ENCODE assay signal across 12 mouse cellular contexts in genomic region chr11:97229396-97229795, GRCm38 (mm10). TPM values are rescaled to one million over a fixed set of nuclear protein-coding genes. Genes with fewer than 3 reads are reported as not detected.
DNase-seq lines count a peak whose midpoint lies in the region; ATAC-seq and TF ChIP-seq lines count a peak whose summit lies in the region.
"Had no signal": no experiment of that assay in that cellular context is flagged by ENCODE, and none has a peak within 500 bp of the region (broad histone marks: within the 10 kb centered on the region; RNA-seq: fewer than 3 reads in every experiment).

No protein-coding gene starts in this region.

- no peaks in the 10 kb centered on the region for H3K27me3 ChIP-seq in intestine, postnatal 0 days (replicated peaks; ENCODE audit: control insufficient read depth, insufficient read depth, low read length)
- no peaks in the 10 kb centered on the region for H3K27me3 ChIP-seq in intestine, embryonic 15.5 days (replicated peaks)
- H3K27me3 ChIP-seq in liver, postnatal 0 days (ENCODE audit: insufficient read depth, low read length) = no peaks in the 10 kb centered on the region
- H3K27me3 ChIP-seq in liver, embryonic 11.5 days (replicated peaks; ENCODE audit: control insufficient read depth, insufficient read depth, low read length) = no peaks in the 10 kb centered on the region
- no peaks in the 10 kb centered on the region for H3K27me3 ChIP-seq in small intestine, adult 2 months (ENCODE audit: control insufficient read depth, insufficient read depth, low read length)
- H3K27me3 ChIP-seq: embryonic facial prominence, embryonic 12.5 days; forebrain, embryonic 13.5 days; forebrain, embryonic 15.5 days had no signal

- H3K4me3 ChIP-seq in intestine, postnatal 0 days (ENCODE audit: low read depth, low read length) = no peak overlapping the region
- no peak overlapping the region for H3K4me3 ChIP-seq in intestine, embryonic 15.5 days (replicated peaks)
- no peak overlapping the region for H3K4me3 ChIP-seq in liver, postnatal 0 days (ENCODE audit: low read depth, low read length)
- H3K4me3 ChIP-seq in liver, embryonic 11.5 days (ENCODE audit: low read depth, low read length) = no peak overlapping the region
- no peak overlapping the region for H3K4me3 ChIP-seq in bone marrow macrophage, adult 2 months (ENCODE audit: insufficient read depth, low read length)
- no peak overlapping the region for H3K4me3 ChIP-seq in small intestine, adult 2 months (ENCODE audit: low read depth, low read length)
- H3K4me3 ChIP-seq: embryonic facial prominence, embryonic 10.5 days; embryonic facial prominence, embryonic 12.5 days; forebrain, embryonic 13.5 days; forebrain, embryonic 15.5 days had no signal

- H3K4me2 ChIP-seq in intestine, postnatal 0 days (replicated peaks; ENCODE audit: low read depth) = no peak overlapping the region
- H3K4me2 ChIP-seq in intestine, embryonic 15.5 days (replicated peaks) = no peak overlapping the region
- no peak overlapping the region for H3K4me2 ChIP-seq in liver, postnatal 0 days (ENCODE audit: low read depth, low read length)
- H3K4me2 ChIP-seq in liver, embryonic 11.5 days = no peak overlapping the region
- H3K4me2 ChIP-seq: embryonic facial prominence, embryonic 12.5 days; forebrain, embryonic 13.5 days; forebrain, embryonic 15.5 days had no signal

- no peaks in the 10 kb centered on the region for H3K4me1 ChIP-seq in intestine, postnatal 0 days (replicated peaks; ENCODE audit: control insufficient read depth, insufficient read depth, low read length)
- no peaks in the 10 kb centered on the region for H3K4me1 ChIP-seq in intestine, embryonic 15.5 days (replicated peaks)
- H3K4me1 ChIP-seq in liver, postnatal 0 days (ENCODE audit: insufficient read depth) = no peaks in the 10 kb centered on the region
- H3K4me1 ChIP-seq in liver, embryonic 11.5 days (replicated peaks; ENCODE audit: control insufficient read depth, insufficient read depth, low read length) = no peaks in the 10 kb centered on the region
- peaks cover 13% of the 10 kb centered on the region for H3K4me1 ChIP-seq in bone marrow macrophage, adult 2 months (ENCODE audit: control insufficient read depth, insufficient read depth, low read length)
- H3K4me1 ChIP-seq in small intestine, adult 2 months (ENCODE audit: control insufficient read depth, insufficient read depth, insufficient read length, low read length) = peaks cover 3% of the 10 kb centered on the region; the same call in 1 of the 2 replicates
- H3K4me1 ChIP-seq: embryonic facial prominence, embryonic 10.5 days; embryonic facial prominence, embryonic 12.5 days; forebrain, embryonic 13.5 days; forebrain, embryonic 15.5 days had no signal

- no peak for DNase-seq in liver, postnatal 0 days
- DNase-seq in liver, embryonic 11.5 days (ENCODE audit: low spot score) = no peak
- DNase-seq in heart, adult 8-10 months (ENCODE audit: low spot score) = no peak
- DNase-seq: cerebellum, adult 11-12 months had no signal

- H3K9ac ChIP-seq in intestine, postnatal 0 days (ENCODE audit: low read depth, low read length) = no peak overlapping the region
- no peak overlapping the region for H3K9ac ChIP-seq in intestine, embryonic 15.5 days
- H3K9ac ChIP-seq in liver, postnatal 0 days (replicated peaks) = no peak overlapping the region
- H3K9ac ChIP-seq in liver, embryonic 11.5 days (ENCODE audit: low read depth, low read length) = no peak overlapping the region
- H3K9ac ChIP-seq: embryonic facial prominence, embryonic 12.5 days; forebrain, embryonic 13.5 days; forebrain, embryonic 15.5 days had no signal

- no peak for TF ChIP-seq EP300 in liver, postnatal 0 days (IDR thresholded peaks at IDR 0.05; ENCODE audit: low read depth)

- H3K27ac ChIP-seq in intestine, postnatal 0 days (ENCODE audit: low read depth, low read length) = peak overlapping the region; percentile 52
- no peak overlapping the region for H3K27ac ChIP-seq in intestine, embryonic 15.5 days
- H3K27ac ChIP-seq in liver, postnatal 0 days (ENCODE audit: low read depth) = peak overlapping the region; percentile 48; the same call in 1 of the 2 replicates
- H3K27ac ChIP-seq in liver, embryonic 11.5 days (ENCODE audit: low read depth, low read length) = no peak overlapping the region
- H3K27ac ChIP-seq in bone marrow macrophage, adult 2 months (ENCODE audit: insufficient read depth, low read depth, low read length) = peak overlapping the region; percentile 61
- peak overlapping the region; percentile 42 for H3K27ac ChIP-seq in small intestine, adult 2 months (ENCODE audit: insufficient read depth, low read depth, low read length)
- H3K27ac ChIP-seq: embryonic facial prominence, embryonic 10.5 days; embryonic facial prominence, embryonic 12.5 days; forebrain, embryonic 13.5 days; forebrain, embryonic 15.5 days had no signal

- 67% methylated on average over 2 of the region's 2 CpGs for WGBS in intestine, postnatal 0 days
- WGBS in intestine, embryonic 15.5 days = 81% methylated on average over 2 of the region's 2 CpGs
- WGBS in liver, postnatal 0 days (ENCODE audit: insufficient replicate concordance) = 80% methylated on average over 2 of the region's 2 CpGs
- WGBS in liver, embryonic 11.5 days = 87% methylated on average over 2 of the region's 2 CpGs
- 57% methylated on average over 2 of the region's 2 CpGs for WGBS in small intestine, adult 2 months

- no peak for TF ChIP-seq CTCF in intestine, postnatal 0 days (IDR thresholded peaks at IDR 0.05; ENCODE audit: low read depth)
- no peak for TF ChIP-seq CTCF in liver, postnatal 0 days (IDR thresholded peaks at IDR 0.05; ENCODE audit: low read depth)
- no peak for TF ChIP-seq CTCF in bone marrow macrophage, adult 2 months (IDR thresholded peaks at IDR 0.05; ENCODE audit: low read depth, low read length)
- TF ChIP-seq CTCF in small intestine, adult 2 months (IDR thresholded peaks at IDR 0.05; ENCODE audit: extremely low read depth, insufficient read length, insufficient replicate concordance, low read depth, low read length) = no peak

- H3K36me3 ChIP-seq in intestine, postnatal 0 days (ENCODE audit: control insufficient read depth, insufficient read depth) = peaks cover 67% of the 10 kb centered on the region
- H3K36me3 ChIP-seq in intestine, embryonic 15.5 days = peaks cover 30% of the 10 kb centered on the region; the same call in 1 of the 2 replicates
- peaks cover 63% of the 10 kb centered on the region for H3K36me3 ChIP-seq in liver, postnatal 0 days (replicated peaks; ENCODE audit: insufficient read depth, low read length)
- peaks cover 17% of the 10 kb centered on the region for H3K36me3 ChIP-seq in liver, embryonic 11.5 days (ENCODE audit: control insufficient read depth, insufficient read depth, low read length)
- H3K36me3 ChIP-seq in small intestine, adult 2 months (ENCODE audit: control insufficient read depth, insufficient read depth, low read length) = peaks cover 60% of the 10 kb centered on the region

- ATAC-seq in intestine, postnatal 0 days = peak; percentile 47; the same call in 1 of the 2 replicates
- ATAC-seq in intestine, embryonic 15.5 days = no peak
- no peak for ATAC-seq in liver, postnatal 0 days
- no peak for ATAC-seq in liver, embryonic 11.5 days (replicated peaks; ENCODE audit: low FRiP score)
- ATAC-seq: forebrain, embryonic 13.5 days; forebrain, embryonic 15.5 days had no signal

- H3K9me3 ChIP-seq in intestine, postnatal 0 days (ENCODE audit: control insufficient read depth) = no peaks in the 10 kb centered on the region
- no peaks in the 10 kb centered on the region for H3K9me3 ChIP-seq in intestine, embryonic 15.5 days
- H3K9me3 ChIP-seq in liver, postnatal 0 days (ENCODE audit: low read length) = no peaks in the 10 kb centered on the region
- no peaks in the 10 kb centered on the region for H3K9me3 ChIP-seq in liver, embryonic 11.5 days (ENCODE audit: control insufficient read depth, low read length)
- H3K9me3 ChIP-seq: embryonic facial prominence, embryonic 10.5 days; embryonic facial prominence, embryonic 12.5 days; forebrain, embryonic 13.5 days; forebrain, embryonic 15.5 days had no signal

- no peak for TF ChIP-seq POLR2A in bone marrow macrophage, adult 2 months (IDR thresholded peaks at IDR 0.05; ENCODE audit: borderline replicate concordance, low read depth, low read length)
- TF ChIP-seq POLR2A in small intestine, adult 2 months (IDR thresholded peaks at IDR 0.05; ENCODE audit: low read depth, low read length) = no peak

RNA-seq across cellular contexts. Expression of gene Kpnb1, which starts 41.7 kb away (rescaled TPM):
- polyA plus RNA-seq in intestine, postnatal 0 days (2015; fragmentation: Nextera tagmentation; extraction: Ambion mirVana) = 17.5 and 18.1 TPM in 2 replicates
- 49.2 and 49.4 TPM in 2 replicates for polyA plus RNA-seq in intestine, embryonic 15.5 days (2015; fragmentation: Nextera tagmentation; extraction: Ambion mirVana)
- polyA plus RNA-seq in liver, postnatal 0 days (2015; fragmentation: Nextera tagmentation; extraction: Ambion mirVana) = 12.1 and 12.3 TPM in 2 replicates
- polyA plus RNA-seq in liver, embryonic 11.5 days (2014; fragmentation: Nextera tagmentation; extraction: Ambion mirVana) = 78.9 and 84.4 TPM in 2 replicates
- 84.9 and 87.9 TPM in 2 replicates for polyA plus RNA-seq in bone marrow macrophage, adult 2 months (2012; ENCODE audit: insufficient read depth, insufficient read length, missing spikeins)
- polyA plus RNA-seq in small intestine, adult 2 months (2012; rRNA removed) = 7.5 and 13.5 TPM in 2 replicates
- 10 to 100 TPM; 78.7 to 80.0 (median 79.7) TPM for total RNA-seq in heart, adult 8-10 months (2022)

RNA-seq across cellular contexts. Expression of gene Npepps, which starts 51.0 kb away (rescaled TPM):
- 41.9 and 54.7 TPM in 2 replicates for polyA plus RNA-seq in intestine, postnatal 0 days (2015; fragmentation: Nextera tagmentation; extraction: Ambion mirVana)
- polyA plus RNA-seq in intestine, embryonic 15.5 days (2015; fragmentation: Nextera tagmentation; extraction: Ambion mirVana) = 77.3 and 84.1 TPM in 2 replicates
- polyA plus RNA-seq in liver, postnatal 0 days (2015; fragmentation: Nextera tagmentation; extraction: Ambion mirVana) = 11.3 and 16.5 TPM in 2 replicates
- 52.1 and 60.2 TPM in 2 replicates for polyA plus RNA-seq in liver, embryonic 11.5 days (2014; fragmentation: Nextera tagmentation; extraction: Ambion mirVana)
- 102 and 112 TPM in 2 replicates for polyA plus RNA-seq in bone marrow macrophage, adult 2 months (2012; ENCODE audit: insufficient read depth, insufficient read length, missing spikeins)
- polyA plus RNA-seq in small intestine, adult 2 months (2012; rRNA removed) = 16.2 and 27.3 TPM in 2 replicates
- total RNA-seq in heart, adult 8-10 months (2022) = 10 to 100 TPM; 78.1 to 82.3 (median 79.1) TPM

Comparison
In these comparisons a context has a peak if more than half of its experiments do, and no peak if none do; other contexts are left out.
1. H3K27ac ChIP-seq: peak in intestine, postnatal 0 days (single experiment), liver, postnatal 0 days (single experiment), bone marrow macrophage, adult 2 months (single experiment) and small intestine, adult 2 months (single experiment); none in intestine, embryonic 15.5 days (single experiment) and liver, embryonic 11.5 days (single experiment).